Mouse (Mus musculus) embryo, embryonic 11.5 days (tissue): Measurements from ENCODE around the gene Mcat.

Experiments used
- DNase-seq: peaks from one replicate; pipeline ENCODE4 v3.0.0-alpha.2; 2012; ENCODE audit warnings: low read depth, low spot score

Mcat gene

DNA sequence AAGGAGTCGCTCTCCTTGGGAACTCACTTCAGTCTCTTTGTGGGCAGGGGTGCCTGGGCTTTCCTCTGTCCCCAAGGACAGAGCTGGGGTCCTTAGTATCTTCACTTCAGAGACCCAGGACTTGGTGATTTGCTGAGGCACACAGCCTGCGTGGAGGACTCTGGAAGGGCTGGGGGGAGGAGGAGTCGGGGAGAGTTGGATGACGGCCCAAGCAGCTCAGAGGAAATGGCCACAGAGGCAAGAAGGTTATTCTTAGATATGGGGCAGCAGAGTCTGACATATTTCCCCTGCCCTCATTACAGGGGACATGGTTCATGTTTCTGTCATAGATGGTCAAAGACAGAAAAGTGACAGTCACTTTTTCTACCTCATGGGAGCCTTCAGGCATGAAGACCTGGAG is 23.7 kb downstream of the Mcat start:
- no peak for DNase-seq

DNA sequence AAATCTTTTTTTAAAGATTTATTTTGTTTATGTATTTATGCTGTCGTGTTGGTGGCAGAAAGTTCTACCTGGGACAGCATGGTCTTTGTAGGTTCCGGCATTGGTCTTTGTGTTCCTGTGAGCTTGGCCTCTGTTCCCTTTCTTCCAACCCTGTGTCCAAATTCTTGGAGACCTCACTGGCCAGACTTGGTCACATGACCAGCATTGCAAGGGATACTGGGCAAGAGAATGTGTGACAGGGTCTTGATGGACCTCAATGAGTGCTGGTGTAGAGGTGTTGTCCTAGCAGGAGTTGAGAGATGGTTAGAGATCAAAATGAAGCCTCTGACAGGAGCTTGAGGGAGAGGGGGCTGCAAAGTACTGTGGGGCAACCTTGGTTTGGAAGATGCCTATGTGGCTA is 24.7 kb downstream of the Mcat start:
- DNase-seq, result no peak

DNA sequence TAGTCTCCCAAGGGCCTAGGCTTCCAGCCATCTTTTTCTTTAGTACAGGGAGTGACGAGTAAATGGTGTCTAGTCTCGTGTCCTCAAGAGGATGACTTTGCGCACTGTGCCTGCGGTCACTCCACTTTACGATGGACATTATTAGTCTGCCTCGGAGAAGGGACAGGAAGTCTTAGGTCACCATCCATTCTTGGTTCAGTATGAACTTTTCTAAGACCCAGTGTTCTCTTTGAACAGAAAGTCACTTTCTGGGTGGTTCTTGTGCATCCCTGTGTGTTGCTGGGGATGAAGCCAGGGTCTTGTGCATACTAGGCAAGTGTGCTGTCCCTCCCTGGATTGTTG is 27.7 kb downstream of the Mcat start:
- no peak for DNase-seq

DNA sequence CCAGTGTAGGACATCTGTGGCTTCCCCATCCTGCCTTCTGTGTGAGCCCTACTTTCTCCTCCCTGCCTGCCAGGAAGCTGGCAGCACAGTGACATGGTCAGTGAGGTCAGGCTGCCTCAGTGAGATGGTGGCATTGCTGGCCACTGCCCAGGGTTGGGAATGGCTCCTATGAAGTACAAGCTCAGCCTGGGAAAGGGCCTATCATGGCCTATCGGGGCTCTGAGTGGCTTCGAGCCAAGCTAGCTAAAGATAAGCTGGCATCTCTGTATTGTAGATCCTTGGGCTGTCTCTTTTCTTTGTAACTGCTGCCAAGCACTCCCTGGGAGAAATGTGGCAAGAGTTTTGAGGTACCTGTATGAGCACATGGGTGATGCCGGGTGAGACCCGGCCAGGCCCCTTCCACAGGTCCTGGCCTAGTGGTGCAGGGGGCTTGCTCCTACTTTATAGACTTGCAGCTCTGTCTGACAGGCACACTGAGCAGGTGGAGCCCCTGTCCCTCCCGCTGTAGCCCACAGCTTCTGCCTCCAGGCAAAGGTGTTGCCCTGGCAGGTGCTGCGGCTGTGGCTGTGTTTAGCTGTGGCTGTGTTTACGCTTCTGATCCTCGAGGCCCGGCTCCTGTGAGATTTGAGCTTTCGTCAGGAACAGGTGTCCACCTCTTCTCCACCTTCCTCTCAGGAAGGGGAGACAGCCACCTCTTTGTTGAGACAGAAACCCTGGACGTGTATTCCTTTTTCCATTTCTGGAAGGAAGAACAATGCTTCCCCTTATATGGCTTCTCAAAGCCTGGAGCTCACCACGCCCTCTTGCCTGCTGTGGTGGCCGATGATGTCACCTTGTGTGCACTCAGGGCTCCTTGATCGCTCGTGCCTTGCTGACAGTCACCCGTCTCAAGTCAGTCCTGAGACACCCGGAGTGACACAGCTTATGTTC is 28.4 kb downstream of the Mcat start:
- no peak for DNase-seq

DNA sequence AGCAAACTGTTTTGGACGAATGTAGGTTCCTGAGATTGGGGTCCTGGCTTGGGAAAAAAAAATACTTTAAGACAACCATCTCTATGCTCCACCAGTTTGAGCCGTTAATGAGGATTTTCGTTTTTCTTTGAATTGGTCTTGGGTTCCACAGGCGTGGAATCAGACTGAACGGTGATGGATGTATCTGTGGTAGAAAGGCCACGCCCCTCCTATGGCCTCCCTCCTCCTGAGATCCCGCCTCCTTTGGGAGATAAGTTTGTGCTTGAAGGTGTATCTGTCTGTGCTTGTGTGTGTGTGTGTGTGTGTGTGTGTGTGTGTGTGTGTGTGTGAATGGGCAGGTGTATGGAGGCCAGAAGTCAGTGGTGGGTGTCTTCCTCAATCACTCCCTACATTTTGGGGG is 31.0 kb downstream of the Mcat start:
- no peak for DNase-seq

DNA sequence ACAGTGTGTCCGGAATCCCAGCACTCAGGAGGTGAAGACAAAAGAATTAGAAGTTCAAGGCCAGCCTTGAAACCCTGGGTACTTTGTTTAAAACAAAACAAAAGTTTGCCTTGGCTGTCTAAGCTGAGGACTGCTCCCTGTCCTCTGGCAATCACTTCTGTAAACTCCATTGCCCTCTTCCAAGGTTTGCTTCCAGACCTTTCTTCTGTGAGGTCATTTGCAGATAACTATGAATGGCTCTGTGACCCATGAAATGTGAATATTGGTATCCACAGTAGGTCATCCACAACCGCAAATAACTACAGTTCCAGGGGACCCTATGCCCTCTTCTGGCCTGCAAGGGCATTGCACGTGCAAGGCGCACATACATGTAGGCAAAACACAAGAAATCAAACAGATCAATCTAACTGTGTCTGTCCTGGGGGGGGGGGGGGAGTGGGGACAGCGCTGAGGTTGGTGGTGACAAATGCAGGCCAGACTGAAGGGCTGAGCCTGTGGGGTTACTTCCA is 31.6 kb downstream of the Mcat start:
- DNase-seq, result no peak

DNA sequence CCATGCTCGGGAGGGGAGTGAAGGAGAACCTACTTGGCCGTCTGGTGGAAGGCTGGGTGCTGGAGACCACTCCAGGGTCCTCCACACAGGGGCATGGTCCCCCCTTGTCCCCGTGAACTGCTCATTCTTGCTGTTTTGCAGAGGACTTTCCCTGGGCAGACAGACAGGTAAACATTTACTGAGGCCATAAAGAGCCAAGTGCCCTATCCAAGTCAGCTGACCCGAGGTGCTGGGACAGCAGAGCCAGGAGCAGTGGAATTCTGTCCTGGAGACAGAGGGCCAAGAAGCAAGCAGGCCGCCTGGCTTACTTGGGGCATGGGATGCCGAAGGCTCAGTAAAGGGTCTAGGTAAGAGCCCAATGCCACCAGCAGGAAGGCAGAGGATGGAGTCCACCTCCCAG is 32.9 kb downstream of the Mcat start:
- no peak for DNase-seq

DNA sequence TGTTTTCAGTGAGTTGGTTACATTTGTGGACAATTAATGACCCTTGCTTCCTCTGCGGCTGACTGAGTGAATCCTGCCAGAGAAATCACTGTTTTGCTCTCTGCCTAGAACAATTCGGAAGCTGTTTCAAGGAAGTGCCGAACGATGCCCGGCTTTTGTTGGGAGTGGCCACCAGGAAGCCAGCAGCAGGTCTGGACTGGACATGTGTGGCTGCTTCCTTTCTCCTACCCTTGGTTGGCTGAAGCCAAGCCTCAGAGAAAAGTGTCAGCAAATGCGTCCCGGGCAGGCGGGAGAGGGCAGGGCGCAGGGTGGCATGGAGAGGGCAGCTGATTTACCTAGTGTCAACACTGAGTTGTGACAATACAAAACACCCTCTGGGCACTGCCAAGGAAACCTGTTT is 33.4 kb downstream of the Mcat start:
- DNase-seq, result no peak

DNA sequence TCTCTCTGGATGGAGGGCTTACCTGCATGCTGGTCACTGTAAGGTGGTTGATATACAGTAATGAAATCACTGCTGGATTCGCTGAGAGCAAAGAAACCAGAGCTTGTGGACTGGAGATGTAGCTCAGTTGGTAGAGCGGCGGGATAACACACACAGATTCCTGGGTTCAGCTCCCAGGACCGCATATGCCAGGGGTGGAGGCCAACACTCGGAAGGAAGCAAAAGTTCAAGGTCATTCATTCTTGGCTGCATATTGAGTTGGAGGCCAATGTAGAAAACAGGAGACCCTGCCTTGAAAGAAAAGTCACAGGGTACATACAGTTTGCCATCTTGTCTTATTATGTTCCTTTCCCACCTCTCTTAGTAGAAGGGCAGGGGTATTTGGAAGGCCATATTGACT is 33.8 kb downstream of the Mcat start:
- no peak for DNase-seq

DNA sequence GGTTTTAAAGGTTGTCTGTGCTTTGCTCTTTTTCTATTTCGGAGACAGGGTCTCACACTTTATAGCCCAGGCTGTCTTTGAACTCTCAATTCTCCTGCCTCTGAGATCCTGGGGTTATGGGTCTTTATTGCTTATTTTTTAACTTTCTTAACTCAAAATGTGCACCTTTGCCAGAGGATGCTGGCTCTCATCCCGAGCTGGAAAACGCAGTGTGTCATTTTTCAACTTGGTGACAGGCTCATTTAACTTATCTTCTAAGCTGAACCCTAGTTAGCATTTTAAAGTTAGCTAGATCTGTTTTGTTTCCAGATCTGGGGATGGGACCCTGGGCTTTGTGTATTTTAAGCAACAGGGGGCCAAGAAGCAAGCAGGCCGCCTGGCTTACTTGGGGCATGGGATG is 34.7 kb downstream of the Mcat start:
- DNase-seq, result no peak

DNA sequence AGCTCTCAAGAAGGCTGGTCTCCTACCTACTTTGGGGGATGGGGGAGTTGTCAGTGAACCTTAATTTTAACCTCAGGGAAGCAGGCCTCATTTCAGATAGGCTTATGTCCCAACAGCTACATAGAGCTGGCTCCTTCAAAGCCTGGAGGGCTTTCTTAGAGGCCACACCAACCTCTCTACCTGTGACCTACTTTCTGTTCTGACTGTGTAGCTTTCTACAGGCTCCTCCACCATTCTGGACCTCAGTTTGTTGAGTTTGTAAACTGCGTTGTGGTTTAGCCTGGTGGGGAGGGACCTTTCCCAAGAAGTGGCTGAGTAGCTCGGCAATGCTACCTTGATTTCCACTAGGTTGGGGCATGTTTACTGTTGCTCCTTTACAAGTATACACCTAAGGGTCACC is 35.8 kb downstream of the Mcat start:
- no peak for DNase-seq

DNA sequence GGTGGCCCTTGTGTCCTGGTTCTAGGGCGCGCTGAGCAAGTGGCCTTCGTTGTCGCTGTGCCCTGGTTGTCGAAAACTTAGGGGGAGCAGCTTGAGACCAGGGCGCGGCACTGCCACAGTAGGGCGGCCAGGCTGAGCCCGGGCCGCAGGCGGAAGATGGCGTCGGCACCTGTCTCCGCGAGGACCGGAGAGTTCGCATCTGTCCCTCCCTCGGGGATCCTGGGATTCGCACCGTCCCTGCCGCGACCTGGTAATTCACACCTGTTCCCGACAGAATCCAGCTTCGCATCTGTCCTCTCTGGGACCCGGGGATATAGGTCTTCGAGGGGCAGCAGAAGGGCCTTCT is 36.5 kb downstream of the Mcat start:
- DNase-seq, result no peak

DNA sequence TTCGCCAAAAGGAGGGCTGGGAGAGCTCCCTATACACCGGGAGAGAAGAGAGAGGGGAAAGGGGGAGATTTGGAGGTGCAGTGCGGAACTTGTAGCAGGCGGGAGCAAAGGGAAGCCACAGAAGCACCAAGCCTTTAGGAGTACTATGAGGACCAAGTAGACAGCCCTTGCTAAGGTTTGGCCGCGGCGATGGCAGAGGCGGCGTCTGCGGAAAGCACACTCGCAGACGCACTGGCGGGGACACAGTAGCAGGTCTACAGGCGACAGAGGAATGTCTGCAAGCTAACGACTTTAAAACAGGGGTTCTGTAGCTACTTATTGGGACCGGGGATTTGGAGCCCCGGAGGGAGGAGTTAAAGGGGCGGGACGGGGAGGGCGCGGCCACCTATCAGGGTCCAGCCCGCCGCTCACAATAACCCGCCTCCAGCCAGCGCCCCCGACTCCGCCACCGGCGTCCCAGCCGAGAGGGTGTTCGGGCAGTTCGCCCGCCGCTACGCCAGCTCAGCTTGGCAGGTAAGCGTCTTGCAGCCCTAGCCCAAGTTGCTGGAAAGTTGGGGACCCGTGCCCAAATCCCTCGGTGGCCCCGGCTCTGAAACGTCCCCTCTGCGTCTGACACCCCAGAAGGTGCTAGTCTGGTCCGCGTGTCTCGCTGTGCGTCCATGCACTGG is 37.0 kb downstream of the Mcat start, which contains the start of gene Bik:
Gene Bik, plus strand, starts transcription at position 439 of the 668 bp plus-strand sequence.
- DNase-seq, result peak; percentile 44

DNA sequence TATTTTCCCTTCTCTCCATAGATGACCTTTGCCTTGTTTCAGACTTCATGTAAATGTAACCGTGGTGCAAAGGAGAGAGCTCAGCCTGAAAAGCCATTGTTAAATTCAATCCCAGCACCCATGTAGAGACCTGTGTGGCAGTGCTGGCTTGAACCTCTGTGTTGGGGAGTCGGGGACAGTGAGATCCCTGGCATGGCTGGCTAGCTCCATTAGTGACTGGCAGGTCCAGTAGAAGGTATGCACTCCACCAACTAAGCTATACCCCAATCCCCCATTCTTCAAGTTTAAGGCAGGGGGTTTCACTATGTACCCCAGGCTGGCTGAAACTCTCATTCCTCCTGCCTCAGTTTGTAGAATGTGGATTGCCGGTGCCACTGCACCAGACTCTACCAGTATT is 39.3 kb downstream of the Mcat start:
- DNase-seq, result no peak

DNA sequence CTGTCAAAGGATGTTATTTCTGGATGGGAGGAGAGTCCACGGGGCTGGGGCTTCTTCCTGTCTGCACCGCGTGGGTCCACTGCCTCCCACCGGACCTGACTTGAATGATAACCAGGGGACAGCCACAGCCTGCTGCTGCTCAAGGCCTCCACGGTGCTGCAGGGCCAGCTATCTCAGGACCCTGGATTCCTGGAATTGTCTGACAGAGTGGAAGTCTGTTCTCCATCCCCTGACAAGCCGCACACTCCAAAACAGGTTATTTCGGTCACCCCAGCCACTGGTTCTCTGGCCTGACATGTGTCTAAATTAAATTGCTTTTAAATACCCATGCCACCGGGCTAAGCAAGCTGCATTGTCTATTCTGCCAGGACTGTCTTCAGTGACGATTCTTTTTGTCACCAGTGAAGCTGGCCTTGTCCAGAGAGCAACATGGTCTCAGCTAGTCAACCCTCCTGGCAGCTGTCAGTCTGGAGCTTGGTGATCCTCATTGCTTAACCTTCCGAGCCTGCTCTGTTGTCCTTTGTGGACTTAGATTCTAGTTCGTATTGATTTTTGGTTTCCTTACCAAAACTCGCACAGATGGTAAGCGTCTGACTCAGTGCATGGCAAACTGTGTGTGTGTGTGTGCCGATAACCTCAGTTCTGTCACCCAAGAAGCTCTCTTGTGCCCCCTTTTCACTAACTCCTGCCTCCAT is 39.8 kb downstream of the Mcat start:
- no peak for DNase-seq

DNA sequence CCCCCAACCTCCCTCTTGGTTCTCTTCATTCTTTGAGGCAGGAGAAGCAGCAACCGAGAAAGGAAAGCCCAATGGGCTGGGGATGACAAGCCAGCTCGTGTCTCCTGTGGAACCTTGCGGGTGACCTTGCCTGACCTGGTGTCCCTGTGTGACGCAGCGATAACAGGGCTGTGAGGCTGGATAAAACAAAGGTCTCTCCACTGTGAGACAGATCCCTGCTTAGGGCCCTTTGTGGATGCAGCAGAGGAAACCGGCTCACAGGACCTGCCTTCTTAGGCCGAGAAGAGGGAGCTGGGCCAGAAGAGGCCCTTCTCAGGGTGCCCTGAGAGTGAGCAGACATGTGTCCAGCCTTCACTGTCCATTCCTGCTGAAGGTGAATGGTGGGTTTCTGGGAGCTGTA is 40.4 kb downstream of the Mcat start:
- DNase-seq, result no peak

DNA sequence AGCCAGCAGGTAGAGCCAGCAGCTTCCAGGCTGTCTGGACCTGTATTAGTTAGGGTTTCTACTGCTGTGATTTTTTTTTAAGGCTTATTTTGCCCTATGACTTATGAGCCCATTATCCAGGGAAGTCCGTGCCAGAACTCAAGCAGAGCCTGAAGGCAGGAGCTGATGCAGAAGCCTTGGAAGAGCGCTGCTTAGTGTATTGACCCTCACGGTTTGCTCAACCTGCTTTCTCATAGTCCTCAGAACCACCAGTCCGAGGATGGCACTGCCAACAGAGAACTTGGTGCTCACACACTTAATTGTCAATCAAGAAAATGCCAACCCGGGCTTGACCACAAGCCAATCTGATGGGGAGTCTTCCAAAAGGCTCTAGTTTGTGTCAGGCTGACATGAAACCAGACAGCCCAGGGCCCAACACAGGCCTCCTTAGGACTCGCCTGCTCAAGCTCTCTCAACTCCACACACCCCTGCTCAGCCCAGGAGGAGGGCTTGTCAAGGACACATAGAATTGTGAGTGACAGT is 42.7 kb downstream of the Mcat start:
- no peak for DNase-seq

DNA sequence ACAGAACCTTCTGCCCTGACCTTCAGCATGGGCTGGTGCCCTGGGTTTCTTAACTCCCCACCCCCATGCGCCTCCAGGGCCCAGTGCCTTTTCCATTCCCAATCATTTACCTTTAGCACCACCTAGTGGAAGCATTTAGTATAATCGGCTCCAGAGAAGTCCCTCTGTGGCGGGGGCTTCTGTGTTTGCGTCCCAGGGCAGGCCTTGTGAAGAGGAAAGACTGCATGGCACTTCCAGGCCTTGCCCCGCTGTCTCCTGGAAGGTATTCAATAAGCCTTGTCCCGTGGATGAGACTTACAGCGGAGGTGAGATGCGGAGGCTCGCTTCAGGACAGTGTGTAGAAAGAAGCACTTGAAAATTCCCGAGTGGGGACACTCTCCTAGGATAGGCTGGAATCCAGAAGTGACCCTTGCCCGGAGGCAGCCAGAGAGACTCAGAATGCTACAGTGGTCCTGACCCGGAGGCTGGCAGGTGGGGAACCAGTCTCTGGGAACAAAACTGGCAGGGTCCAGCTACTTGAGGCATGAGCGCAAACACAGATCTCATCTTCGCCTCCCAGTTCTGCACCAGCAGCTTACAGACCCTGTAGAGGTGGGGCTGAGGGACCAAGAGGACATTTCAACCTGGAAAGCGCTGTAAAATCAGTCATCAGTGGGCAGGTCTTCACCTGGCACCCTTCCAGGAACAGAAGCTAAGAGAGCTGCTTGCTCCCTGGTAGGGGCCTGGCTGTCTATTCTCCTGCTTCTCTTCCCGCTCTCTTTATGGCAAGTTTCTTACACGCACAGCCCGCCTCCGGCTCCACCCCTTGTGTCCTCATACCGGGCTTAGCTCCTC is 45.2 kb downstream of the Mcat start:
- peak; percentile 67 for DNase-seq

DNA sequence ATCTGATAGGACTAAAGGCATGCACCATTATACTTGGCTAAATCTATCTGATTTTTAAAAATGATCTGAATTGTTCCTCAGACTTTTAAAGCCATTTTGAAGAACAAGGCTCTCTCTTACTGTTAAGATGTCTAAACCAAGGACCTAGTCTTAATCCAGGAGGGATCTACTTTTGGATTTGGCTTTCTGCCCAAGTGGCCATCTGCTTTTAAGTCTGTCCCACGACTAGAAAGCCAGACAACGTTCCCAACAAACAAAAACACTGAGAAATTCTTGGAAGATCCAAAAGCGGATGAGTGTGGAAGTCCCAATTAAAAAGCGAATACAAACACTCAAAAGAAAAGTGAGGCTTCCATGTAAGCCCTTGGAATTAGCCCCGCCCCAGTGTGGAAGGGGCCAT is 48.6 kb downstream of the Mcat start:
- no peak for DNase-seq

DNA sequence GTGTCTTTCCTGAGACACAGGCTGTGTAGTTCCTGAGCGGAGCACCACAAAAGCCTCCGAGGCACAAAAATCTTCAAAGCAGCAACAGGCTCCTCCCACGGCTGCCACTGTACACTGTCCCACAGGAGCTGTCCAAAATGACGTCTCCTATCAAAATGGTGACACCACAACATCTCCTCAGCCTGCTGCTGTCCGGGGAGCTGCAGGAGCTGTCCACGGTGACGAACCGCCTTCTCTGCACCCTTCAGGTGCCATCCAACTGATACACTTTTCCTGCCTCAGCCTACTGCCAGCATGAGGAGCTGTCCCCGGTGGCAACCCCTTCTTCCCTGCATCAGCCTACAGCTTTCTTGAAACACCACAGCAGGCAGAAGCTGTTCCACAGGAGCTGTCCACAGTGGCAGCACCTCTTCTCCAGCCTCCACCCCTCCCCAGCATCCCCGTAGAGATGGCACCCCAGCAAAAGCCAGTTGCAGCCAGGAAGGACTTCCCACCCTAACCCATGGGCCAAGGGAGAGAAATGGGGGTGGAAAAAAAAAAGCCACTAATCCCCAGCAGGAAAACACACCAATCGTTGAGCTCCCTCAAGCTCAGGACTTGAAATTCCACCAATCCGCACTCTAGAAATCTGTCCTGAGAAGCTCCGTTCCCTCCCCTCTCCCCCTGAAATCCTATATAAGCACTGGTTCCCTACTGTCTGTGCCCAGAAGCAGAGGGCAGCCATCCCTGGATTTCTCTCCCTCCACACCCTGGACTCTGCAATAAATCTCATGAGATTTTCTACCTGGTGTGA is 50.9 kb downstream of the Mcat start:
- DNase-seq, result no peak
